Mouse (Mus musculus) CH12F3 (cell line): ENCODE results near the gene Plch1.

Experiments used
- in situ Hi-C: fragments of 300-500 bp; cut with MboI; formaldehyde crosslinking; loops from 2 replicates; pipeline ENCODE4 v1.14.3; 2020; ENCODE audit warnings: low sequenced_read_pairs

Plch1 gene

DNA sequence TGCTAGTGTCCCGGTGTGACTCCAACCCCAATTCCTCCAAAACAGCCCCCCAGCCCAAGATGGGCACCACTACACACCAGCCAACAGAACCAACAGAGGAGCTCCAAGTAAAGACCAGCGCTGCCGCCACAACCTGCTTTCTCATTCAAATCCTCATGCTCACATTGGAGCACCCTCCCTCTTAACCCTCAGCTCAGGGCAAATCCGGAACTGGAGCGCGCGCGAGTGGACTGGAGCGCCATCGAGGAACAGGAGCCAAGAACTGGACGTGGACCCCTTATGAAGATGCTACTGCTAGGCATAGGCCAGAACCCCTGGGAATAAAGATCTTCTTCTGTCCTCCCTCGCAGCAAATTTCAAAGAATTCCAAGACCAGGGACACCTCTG lies at the start of gene Plch1:
Gene Plch1, minus strand, starts transcription at position 164 of the 387 bp plus-strand sequence.
- in situ Hi-C loops, result no loop called here

DNA sequence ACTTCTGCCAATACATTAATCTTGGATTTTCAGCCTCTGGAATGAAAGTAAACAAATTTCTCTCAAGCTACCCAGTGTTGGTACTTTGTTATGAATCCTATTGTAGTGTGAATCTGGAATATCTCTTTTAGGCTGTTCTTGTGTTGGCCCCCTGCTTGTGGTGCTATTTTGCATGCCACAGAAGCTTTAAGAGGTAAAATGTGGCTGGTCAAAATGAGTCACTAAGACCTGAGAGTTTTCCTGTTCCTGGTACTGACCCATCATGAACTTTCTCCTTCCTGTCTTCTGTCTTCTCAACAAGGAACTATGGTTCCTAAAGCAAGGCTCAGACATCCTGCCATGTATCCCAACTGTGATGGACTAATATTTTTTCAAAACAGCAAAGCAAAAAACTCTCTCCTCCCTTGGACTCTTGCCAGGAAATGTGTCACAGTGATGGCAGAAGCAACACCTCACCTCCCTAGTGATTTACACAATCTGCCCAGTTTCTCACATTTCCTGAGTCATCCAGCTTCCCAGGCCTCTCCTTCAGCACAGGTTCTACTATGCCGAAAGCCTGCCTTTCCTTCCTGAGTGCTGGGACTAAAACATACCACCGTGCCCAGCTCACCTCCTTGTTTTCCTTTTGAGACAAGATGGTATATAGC lies 42.1 kb upstream of the Plch1 start:
- in situ Hi-C loops, result no loop called here

DNA sequence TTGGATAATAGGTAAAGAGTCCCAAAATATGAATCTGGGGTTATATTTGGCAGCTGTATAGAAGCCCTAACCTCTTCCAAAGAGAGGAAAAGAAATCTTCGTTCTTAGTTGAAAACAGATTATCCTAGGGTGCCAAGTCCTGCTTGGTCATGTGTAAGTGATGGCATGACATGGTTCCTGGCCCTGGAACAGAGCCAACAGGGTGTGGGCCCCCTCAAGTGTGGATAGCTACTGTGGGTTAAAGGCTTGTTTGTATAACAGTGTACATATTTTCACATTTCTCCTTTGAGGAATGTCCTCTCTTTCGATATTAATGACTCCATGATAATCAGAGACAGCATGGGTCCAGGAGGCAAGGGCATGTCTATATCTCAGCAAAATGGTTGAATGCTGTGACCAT lies 39.7 kb upstream of the Plch1 start:
- in situ Hi-C loops, result no loop called here

DNA sequence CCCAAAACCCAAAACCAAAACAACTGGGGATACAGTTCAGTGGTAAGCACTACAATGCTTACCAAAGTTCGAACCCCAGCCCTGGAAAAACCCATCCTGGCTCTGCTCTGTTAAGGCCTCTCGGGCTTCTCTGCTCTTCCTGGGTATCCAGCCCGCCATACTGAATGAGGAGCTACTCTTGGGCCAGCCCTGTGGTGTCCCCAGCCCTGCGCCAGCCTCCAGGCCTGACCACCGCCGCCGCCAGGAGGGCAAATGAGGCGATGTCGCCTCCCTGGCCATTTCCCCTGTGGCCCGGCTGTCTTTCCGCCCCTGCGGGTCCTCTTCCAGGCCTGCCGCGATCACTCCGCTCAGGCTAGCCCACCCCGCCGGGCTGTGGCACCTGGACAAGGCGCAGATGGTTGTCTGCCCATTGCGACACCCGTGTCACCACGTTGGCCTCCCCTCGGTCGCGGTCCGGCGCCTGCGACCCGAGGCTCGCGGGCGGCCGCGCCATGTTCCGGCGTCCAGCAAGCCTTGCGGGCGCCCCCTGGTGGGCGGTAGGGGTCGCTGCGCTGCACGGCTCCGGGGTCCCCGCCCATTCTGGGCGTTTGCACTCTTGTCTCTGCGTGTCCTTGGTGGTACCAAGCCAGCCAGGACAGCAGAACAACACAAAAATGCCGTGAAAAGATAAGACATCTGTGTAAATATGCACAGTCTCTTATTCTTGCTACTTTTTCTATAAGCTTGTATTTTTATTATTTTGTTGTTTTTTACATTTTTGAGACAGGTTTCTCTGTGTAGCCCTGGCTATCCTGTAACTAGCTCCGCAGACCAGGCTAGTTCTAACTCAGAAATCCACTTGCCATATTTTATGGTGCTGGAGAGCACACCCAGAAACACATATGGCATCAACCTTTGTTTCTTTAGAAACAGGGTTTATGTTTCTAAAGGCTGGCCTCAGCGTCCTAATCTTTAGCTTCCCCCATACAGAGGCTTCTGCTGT lies 29.9 kb upstream of the Plch1 start, which contains the start of gene E130311K13Rik:
Gene E130311K13Rik, minus strand, starts transcription at position 595 of the 982 bp plus-strand sequence.
- in situ Hi-C loops, result no loop called here

DNA sequence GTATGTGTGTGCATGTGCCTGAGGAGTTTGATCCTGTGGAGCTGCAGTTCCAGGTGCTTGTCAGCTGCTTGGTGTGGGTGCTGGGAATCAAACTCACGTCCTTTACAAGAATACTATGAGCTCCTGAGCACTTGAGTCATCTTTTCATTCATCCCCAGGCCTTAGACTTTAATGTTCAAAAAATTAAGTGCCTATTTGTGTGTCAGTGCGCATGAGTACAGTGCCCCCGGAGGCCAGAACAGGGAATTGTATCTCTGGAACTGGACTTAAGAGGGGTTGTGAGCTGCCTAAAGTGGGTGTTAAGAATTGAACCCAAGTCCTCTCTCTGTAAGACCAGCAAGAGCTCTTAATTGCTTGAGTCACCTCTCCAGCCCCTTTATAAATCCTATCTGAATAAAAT lies 20.4 kb upstream of the Plch1 start:
- in situ Hi-C loops, result no loop called here

DNA sequence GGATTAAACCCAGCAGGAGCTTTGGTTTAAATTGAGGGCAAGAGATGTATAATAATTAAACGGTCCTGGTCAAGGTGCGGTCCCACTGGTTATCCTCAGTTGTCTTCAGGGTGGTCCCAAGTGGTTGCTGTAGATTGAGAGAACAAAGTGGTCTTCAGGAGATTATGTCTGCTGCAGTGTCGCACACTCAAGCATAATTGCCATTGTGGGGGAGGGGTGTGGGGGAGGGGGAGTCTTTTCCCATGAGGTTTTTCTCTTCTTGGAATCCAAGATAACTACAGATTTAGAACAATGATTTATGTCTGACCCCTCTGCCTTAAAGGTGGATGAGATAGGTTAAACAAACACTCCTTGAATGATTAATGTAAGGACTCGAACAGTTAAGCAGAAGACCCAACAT lies 11.0 kb upstream of the Plch1 start:
- in situ Hi-C loops, result no loop called here

DNA sequence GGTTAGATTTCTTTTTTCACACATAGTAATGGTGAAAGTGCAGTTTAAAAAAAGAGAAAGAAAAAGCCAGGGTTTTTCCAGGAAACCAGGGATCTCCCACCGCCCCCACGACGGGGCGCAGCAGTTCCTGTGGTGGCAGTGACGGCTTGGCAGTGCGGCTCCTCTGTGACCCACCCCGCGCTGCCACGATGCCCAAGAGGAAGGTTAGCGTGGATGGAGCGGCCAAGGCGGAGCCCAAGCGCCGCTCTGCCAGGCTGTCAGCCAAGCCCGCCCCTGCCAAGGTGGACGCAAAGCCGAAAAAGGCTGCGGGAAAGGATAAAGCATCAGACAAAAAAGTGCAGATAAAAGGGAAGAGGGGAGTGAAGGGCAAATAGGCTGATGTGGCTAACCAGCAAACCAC lies 6.0 kb upstream of the Plch1 start:
- in situ Hi-C loops, result no loop called here

DNA sequence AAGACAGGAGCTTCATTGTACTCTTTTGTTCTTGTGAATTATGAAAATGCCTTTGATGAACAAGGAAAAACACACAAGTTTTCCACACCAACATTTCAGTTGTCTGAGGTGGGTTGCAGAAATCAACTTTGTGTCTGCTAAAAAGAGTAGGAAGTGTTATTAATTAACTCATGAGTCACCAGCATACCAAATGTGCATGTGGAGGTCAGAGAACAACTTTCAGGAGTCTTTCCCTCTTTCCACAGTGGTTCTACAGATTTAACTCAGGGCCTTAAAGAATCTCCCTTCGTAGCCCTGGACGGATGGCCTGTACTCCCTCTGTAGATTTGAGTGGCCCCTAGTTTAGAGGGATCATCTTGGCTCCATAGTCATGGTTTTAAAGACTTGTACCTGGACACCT lies 4.9 kb upstream of the Plch1 start:
- in situ Hi-C loops, result no loop called here

DNA sequence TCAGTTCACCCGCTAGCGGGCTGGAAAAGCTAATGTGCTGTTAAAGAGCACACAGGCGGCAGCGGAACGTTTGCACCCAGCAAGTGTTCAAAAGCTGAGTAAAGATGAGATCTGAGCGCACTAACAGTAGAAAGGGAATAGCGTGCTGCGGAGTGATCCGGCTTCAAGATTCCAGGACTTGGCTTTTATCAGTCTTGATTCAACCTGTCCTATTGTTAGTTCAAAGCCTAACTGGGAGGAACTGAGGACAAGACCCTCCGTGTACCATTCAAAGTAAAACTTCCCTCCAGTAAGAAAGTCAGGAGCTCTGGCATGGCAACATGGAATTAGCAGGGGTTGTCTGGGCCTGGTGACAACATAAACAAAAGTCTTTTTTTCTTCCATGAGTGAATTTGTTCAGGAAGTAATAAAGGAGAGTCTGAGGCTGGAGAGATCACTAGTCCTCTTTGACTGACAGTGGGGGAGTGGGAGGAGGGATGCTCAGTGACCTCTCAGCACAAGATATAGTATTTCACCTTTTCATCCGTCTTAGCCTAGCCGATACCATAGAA lies 824 bp upstream of the Plch1 start:
- in situ Hi-C loops, result no loop called here

DNA sequence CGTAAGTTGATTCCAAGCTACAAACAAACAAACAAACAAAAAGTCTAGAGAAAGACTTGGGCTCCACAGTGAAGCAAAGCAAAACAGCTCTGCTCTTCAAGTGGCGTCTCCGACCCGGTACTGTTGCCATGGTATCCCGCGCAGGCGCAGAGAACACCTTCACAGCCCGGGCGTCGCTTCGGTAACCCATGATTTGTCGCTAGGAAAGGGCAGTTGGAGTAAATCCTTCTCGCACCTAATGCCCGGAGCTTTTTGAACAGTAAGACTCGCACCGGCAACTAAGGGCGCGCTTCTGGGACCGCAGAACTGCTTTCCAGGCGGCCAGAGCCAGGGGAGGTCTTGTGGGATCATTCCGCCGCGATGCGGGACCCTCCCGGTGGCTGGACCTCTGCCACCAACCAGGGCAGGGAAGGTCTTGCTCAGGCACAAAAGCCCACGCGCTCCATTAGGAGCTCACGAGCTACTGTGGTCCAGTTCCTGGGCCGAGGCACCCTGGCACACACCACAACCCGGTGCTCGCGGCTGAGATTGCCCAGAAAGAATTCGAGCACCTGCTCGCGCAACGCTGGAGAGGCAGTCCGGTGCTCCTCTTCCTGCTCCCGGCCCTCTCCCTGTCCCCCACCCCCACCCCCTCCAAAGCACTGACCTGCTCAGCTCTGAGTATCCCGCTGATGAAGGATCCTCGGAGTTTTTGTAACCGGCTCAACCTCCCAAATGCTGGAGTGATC lies 527 bp downstream of the Plch1 start:
- in situ Hi-C loops, result no loop called here

DNA sequence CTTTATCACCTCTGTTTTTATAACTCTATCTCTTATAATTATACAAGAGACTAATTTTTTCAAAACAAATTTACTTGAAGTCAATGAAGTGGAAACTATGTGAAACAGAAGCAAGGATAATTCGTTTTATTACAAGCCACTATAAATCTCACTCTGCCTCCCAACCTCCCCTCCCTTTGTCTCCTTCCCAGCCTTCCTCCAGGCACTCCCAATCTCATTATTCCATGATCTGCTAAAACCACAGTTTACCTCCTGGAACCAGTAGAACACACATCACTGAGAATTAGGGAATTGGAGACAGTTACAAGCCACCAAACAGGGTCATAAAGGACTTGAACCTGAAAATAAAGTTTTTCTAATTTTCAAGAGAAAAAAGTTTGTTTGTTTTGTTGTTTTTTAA lies 2.1 kb downstream of the Plch1 start:
- in situ Hi-C loops, result no loop called here

DNA sequence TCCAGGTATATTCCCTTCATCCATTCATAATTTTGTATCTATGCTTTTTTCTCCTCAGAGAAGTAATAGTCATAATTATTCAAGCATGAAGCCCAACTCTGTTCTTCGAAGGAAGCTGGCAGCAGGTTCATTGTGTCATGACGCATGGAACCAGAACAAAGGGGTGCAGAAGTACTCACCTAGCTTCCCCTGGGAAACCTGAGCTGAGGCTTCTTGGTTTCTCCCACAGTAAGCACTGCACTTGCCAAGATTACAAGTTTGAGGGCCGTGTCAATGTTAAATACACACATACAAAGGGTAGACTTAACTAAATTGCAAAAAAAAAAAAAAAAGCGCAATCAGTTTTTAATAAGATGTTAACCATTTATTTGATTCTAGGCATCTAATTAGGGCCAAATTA lies 3.0 kb downstream of the Plch1 start:
- in situ Hi-C loops, result no loop called here

DNA sequence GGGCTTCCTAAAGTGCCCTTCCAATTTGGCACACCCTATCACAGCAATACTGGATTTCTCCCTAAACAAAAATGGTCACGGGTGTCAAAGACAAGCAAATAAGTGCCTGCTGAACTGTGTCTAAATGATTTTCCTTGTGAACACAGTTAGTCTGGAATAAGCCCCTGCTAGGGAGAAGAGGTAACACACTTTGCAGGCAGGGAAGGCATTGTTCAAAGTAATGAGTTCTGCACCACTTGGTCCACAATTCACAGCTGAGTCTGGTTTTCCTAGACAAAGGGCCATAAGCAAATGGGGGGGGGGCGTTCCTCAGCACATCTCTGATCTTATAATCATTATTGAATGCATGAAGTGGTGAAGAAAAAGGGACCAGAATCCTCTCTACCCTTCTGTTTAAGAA lies 3.5 kb downstream of the Plch1 start:
- in situ Hi-C loops, result no loop called here

DNA sequence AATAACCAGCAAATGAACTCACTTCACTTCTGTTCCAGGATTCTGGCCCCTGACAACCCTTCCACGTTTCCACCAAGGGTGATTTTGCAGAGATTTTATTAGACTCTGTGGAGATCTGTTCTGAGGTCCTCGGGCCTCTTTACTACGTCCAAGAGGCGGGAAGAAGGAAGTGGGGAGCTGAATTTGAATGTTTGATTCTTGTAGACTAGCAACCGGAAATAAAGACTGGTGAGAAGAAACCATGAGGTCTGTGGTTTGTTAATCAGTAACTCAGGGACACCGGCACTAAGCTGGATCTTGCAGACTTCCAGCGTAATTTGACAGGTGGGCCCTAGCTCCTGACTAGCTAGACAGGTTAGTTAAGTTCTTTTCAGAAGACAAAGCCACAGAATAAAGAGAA lies 5.6 kb downstream of the Plch1 start:
- in situ Hi-C loops, result no loop called here

DNA sequence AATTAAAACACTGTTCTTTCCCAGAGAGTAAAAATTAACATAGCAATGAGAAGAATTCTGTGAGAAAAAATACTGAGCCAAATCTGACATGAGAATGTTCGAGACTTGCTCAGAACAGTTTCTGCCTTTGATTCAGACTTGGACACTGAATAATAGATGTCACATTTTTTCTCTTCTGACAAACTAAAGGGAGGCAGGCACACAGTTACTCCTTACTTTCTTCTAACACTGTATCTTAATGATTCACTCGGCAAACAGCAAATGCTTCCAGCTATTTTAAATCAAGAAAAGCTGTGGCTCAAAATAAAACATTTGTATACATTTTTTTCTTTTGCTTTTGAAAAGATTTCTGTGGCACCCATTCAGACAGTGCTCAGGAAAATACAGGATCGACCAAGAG lies 7.1 kb downstream of the Plch1 start:
- in situ Hi-C loops, result no loop called here

DNA sequence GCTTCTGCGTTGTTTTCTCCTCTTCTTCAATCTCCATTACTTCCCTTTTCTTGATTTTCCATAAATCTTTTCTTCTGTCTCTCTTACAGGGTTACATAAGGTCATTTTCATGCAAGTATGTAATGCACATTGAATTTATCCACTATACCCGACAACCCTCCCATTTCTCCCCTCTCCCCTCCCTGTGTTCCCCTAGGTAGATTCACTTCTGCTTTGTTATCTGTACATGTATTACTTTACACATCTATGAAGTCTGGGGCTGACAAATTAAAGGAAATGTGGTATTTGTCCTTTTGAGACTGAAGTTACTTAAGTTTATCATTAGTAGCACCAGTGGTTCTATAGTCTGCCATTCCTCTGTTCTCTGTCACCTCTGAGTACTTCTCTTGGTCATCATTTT lies 18.2 kb downstream of the Plch1 start:
- in situ Hi-C loops, result no loop called here

DNA sequence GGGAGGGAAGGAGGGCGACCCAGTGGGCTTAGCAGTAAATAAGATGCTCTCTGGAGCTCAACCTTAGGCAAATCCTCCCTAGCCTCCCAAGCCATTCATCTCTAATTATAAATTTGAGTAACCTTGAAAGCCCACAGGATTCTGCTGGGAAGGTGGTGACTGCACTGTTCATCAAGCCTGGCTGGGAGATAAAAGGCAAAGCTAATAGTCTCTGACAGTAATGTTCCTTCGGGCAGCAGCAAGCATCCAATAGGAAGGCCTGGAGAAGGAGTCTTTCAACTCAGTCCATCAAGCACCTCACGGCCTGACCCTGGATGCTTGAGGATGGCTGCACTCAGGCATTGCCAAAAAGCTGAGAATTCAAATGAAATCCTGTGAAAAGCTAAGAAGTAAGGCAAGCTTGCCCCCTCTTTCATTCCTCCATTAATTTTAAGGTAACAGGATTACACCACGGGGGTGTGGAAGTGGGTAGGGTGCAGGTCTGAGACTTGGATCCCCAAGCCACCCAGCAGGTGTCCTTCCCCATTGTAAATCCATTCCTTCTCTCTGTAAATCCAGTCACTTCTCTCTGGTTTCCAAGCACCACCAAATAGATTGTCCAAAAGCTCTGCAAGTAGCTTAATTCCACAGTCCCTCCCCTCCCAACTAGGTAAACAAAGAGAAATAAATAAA lies 20.1 kb downstream of the Plch1 start:
- in situ Hi-C loops, result no loop called here

DNA sequence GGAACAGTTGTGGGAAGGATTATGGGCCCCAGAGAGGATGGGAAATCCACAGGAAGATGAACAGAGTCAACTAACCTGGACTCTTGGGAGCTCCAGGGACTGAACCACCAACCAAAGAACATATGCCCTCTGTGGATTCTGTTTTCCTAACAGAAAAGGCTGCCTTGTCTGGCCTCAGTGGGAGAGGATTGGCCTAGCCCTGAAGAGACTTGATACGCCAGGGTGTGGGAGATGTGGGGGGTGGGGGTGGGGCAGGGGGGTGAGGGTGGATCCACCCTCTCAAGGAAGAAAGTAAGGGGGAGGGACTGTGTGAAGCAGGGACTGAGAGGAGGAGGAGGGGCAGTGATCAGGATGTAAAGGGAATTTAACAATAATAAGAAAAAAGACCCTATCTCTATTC lies 26.5 kb downstream of the Plch1 start:
- in situ Hi-C loops, result no loop called here

DNA sequence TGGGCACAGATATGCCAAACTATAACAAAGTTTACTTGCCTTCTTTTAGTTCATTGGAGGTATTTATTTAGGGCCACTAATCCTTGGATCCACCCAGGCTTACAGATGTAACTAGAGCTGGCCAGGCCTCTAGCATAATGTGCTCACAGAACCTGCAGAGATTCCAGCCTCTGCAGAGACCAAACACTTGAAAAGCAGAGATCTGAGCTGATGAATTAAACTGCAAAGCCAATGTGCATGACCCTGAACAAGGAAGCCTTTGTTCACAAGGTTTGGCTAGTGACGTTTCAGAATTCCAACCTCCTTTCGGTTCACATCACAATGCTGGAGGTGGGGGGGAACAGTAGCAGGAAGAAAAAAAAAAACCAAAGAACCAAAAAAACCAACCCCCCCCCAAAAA lies 28.0 kb downstream of the Plch1 start:
- in situ Hi-C loops, result no loop called here

DNA sequence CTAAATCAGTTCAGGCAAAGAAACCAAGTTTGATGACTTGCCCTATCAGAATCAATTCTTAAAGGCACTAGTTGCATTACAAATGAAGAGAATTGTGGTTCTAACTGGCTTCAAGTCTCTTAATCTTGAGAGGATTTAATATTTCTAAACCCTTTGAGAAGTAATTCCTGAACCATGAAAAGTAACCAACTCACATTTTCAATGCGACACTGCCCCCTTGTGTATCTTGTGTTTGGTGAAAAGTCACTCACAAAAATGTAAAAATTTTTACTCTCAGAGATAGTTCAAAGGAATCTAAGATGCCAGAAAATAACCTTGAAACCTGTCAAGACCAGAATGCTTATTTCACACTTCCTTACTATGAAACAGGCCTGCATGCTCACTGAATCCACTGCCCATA lies 31.0 kb downstream of the Plch1 start:
- in situ Hi-C loops, result loop anchor here (5.0 kb wide), 1 partner anchor 311 kb away; no protein-coding TSS in a partner anchor

DNA sequence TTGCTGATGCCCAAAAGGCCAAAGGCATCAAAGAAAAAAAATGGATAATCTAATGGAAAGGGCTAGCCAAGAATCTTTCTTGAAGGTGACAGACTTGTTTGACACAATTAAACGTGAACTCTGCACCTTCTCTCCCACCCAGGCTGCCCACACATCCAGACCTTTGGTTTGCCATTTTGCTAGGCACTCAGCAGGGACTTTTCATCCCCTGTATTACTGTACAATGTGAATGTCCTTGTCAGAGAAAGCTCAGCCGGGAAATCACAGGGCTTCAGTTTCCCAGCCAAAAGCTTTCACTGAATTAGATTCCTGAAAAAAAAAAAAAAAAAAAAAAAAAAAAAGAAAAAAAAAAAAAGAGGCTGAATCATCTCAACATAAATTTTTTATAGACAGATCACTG lies 34.2 kb downstream of the Plch1 start:
- in situ Hi-C loops, result loop anchor here (5.0 kb wide), 1 partner anchor 308 kb away; no protein-coding TSS in a partner anchor
